Mouse (Mus musculus): ENCODE results near the gene Wdr59. TPM values are rescaled to one million over a fixed set of nuclear protein-coding genes. Genes with fewer than 3 reads are reported as not detected.

Gene Wdr59
- total and polyA plus RNA-seq, 3 experiments, result 3.3 to 10.5 (median 6.7) TPM

- H3K4me3 ChIP-seq (ENCODE audit: low read depth, low read length), result no peak overlapping the region
- H3K9me3 ChIP-seq (replicated peaks), result 0 out of 2 replicates have a peak, but pooled peaks cover 3% of the 10 kb centered on the region
- DNase-seq (ENCODE audit: low spot score), result no peak
- H3K36me3 ChIP-seq (replicated peaks), result peaks cover 59% of the 10 kb centered on the region
- H3K27me3 ChIP-seq (ENCODE audit: insufficient read depth, low read length), result no peaks in the 10 kb centered on the region
- ATAC-seq (ENCODE audit: extremely low read depth, insufficient number of reproducible peaks, low FRiP score, poor library complexity, severe bottlenecking), result no peak
- TF ChIP-seq CTCF (IDR thresholded peaks at IDR 0.05; ENCODE audit: low read depth, low read length) (no peak), TAL1 (conservative IDR thresholded peaks at IDR 0.05; ENCODE audit: low read depth, low read length) (no peak), GATA1 (IDR thresholded peaks at IDR 0.05; ENCODE audit: borderline replicate concordance, low read length) (no peak)
- peaks cover 55% of the 10 kb centered on the region for H3K4me1 ChIP-seq (ENCODE audit: insufficient read depth, low read depth, low read length)
Measured at GRCm38 (mm10) chr8:111543712-111544380, 22.0 kb upstream of the Wdr59 start.

- TF ChIP-seq POLR2AphosphoS5 (IDR thresholded peaks at IDR 0.05; ENCODE audit: insufficient replicate concordance, low read depth, low read length) (no peak), CTCF (IDR thresholded peaks at IDR 0.05; ENCODE audit: low read depth, low read length) (no peak), TAL1 (conservative IDR thresholded peaks at IDR 0.05; ENCODE audit: low read depth, low read length) (no peak), GATA1 (IDR thresholded peaks at IDR 0.05; ENCODE audit: borderline replicate concordance, low read length) (no peak)
- Histone ChIP-seq H3K27me3 (ENCODE audit: insufficient read depth, low read length) (no peaks in the 10 kb centered on the region), H3K36me3 (replicated peaks) (peaks cover 44% of the 10 kb centered on the region), H3K4me1 (ENCODE audit: insufficient read depth, low read depth, low read length) (peaks cover 56% of the 10 kb centered on the region), H3K4me3 (ENCODE audit: low read depth, low read length) (no peak overlapping the region), H3K9me3 (replicated peaks) (0 out of 2 replicates have a peak, but pooled peaks cover 3% of the 10 kb centered on the region)
- no peak for DNase-seq (ENCODE audit: low spot score)
- no peak for ATAC-seq (ENCODE audit: extremely low read depth, insufficient number of reproducible peaks, low FRiP score, poor library complexity, severe bottlenecking)
Measured at GRCm38 (mm10) chr8:111539422-111540076, 17.7 kb upstream of the Wdr59 start.

GRCm38 (mm10) chr8:111538194-111538593 lies 16.3 kb upstream of the Wdr59 start:
- no peak for TF ChIP-seq TAL1 (conservative IDR thresholded peaks at IDR 0.05; ENCODE audit: low read depth, low read length)
- no peak for TF ChIP-seq GATA2 (IDR thresholded peaks at IDR 0.05; ENCODE audit: borderline replicate concordance, low read depth, low read length)
- no peak for TF ChIP-seq POLR2AphosphoS5 (IDR thresholded peaks at IDR 0.05; ENCODE audit: insufficient replicate concordance, low read depth, low read length)
- TF ChIP-seq GATA1 (IDR thresholded peaks at IDR 0.05; ENCODE audit: borderline replicate concordance, low read length), result no peak
- no peak for TF ChIP-seq CTCF (IDR thresholded peaks at IDR 0.05; ENCODE audit: low read depth, low read length)
- Histone ChIP-seq H3K4me1 (ENCODE audit: insufficient read depth, low read depth, low read length) (peaks cover 48% of the 10 kb centered on the region), H3K27me3 (ENCODE audit: insufficient read depth, low read length) (no peaks in the 10 kb centered on the region), H3K36me3 (replicated peaks) (peaks cover 32% of the 10 kb centered on the region), H3K9me3 (replicated peaks) (no peaks in the 10 kb centered on the region), H3K4me3 (ENCODE audit: low read depth, low read length) (peak overlapping the region; percentile 89)
- ATAC-seq (ENCODE audit: extremely low read depth, insufficient number of reproducible peaks, low FRiP score, poor library complexity, severe bottlenecking) (no peak), DNase-seq (ENCODE audit: low spot score) (no peak)

- ATAC-seq (ENCODE audit: extremely low read depth, insufficient number of reproducible peaks, low FRiP score, poor library complexity, severe bottlenecking) (no peak), DNase-seq (ENCODE audit: low spot score) (no peak)
- peaks cover 29% of the 10 kb centered on the region for H3K36me3 ChIP-seq (replicated peaks)
- TF ChIP-seq GATA2 (IDR thresholded peaks at IDR 0.05; ENCODE audit: borderline replicate concordance, low read depth, low read length), result no peak
- no peak for TF ChIP-seq CTCF (IDR thresholded peaks at IDR 0.05; ENCODE audit: low read depth, low read length)
- no peak for TF ChIP-seq POLR2AphosphoS5 (IDR thresholded peaks at IDR 0.05; ENCODE audit: insufficient replicate concordance, low read depth, low read length)
- no peak for TF ChIP-seq TAL1 (conservative IDR thresholded peaks at IDR 0.05; ENCODE audit: low read depth, low read length)
- TF ChIP-seq GATA1 (IDR thresholded peaks at IDR 0.05; ENCODE audit: borderline replicate concordance, low read length), result no peak
- H3K4me3 ChIP-seq (ENCODE audit: low read depth, low read length), result peak overlapping the region; percentile 89
- peaks cover 45% of the 10 kb centered on the region for H3K4me1 ChIP-seq (ENCODE audit: insufficient read depth, low read depth, low read length)
- no peaks in the 10 kb centered on the region for H3K9me3 ChIP-seq (replicated peaks)
- no peaks in the 10 kb centered on the region for H3K27me3 ChIP-seq (ENCODE audit: insufficient read depth, low read length)
Measured at GRCm38 (mm10) chr8:111537765-111538158, 15.9 kb upstream of the Wdr59 start.

- Histone ChIP-seq H3K36me3 (replicated peaks) (peaks cover 26% of the 10 kb centered on the region), H3K27me3 (ENCODE audit: insufficient read depth, low read length) (no peaks in the 10 kb centered on the region), H3K9me3 (replicated peaks) (no peaks in the 10 kb centered on the region), H3K4me3 (ENCODE audit: low read depth, low read length) (peak overlapping the region; percentile 89), H3K4me1 (ENCODE audit: insufficient read depth, low read depth, low read length) (peaks cover 42% of the 10 kb centered on the region)
- ATAC-seq (ENCODE audit: extremely low read depth, insufficient number of reproducible peaks, low FRiP score, poor library complexity, severe bottlenecking) (peak; percentile 22; the same call in 1 of the 2 replicates), DNase-seq (ENCODE audit: low spot score) (peak; percentile 30)
- no peak for TF ChIP-seq GATA2 (IDR thresholded peaks at IDR 0.05; ENCODE audit: borderline replicate concordance, low read depth, low read length)
- no peak for TF ChIP-seq TAL1 (conservative IDR thresholded peaks at IDR 0.05; ENCODE audit: low read depth, low read length)
- no peak for TF ChIP-seq CTCF (IDR thresholded peaks at IDR 0.05; ENCODE audit: low read depth, low read length)
- no peak for TF ChIP-seq POLR2AphosphoS5 (IDR thresholded peaks at IDR 0.05; ENCODE audit: insufficient replicate concordance, low read depth, low read length)
- TF ChIP-seq GATA1 (IDR thresholded peaks at IDR 0.05; ENCODE audit: borderline replicate concordance, low read length), result no peak
Measured at GRCm38 (mm10) chr8:111536978-111537764, 15.3 kb upstream of the Wdr59 start.

Measured in G1E (cell line).